Mouse (Mus musculus): ENCODE data around the gene Trip4. TPM values are rescaled to one million over a fixed set of nuclear protein-coding genes. Genes with fewer than 3 reads are reported as not detected.

The Trip4 gene
- total and polyA plus RNA-seq, 3 experiments: 13.4 to 13.5 TPM; not detected in 1

DNA sequence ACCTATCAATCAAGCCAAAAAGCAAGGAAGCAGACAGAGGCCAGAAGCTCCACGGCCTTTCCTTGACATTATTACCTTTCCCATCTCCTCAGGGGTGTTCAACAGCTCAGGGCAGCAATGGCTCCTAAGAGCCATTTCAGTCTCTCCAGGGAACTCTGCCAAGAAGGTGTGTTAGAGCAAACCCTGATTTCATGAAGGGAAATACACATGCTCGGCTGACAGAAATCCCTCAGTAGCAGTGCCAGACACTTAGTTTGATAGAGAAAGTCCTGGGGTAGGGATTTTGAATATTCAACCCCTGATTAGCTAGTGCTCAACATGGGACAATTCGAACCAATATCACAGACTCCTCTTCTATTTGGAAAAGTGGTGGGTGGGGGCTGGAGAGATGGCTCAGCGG is 117.5 kb downstream of the Trip4 start:
- Histone ChIP-seq H3K9ac (ENCODE audit: control insufficient read depth, low read depth, low read length, poor library complexity, severe bottlenecking) (no peak overlapping the region), H3K27ac (ENCODE audit: control insufficient read depth, low read depth, low read length) (no peak overlapping the region), H3K9me3 (replicated peaks; ENCODE audit: insufficient read depth, low read length) (no peaks in the 10 kb centered on the region), H3K36me3 (ENCODE audit: control insufficient read depth in 1 of 2, insufficient read depth in 2 of 2, low read length in 2 of 2) (peaks cover 0 to 26% of the 10 kb centered on the region in 2 experiments; a peak in 3 of 4 replicates), H3K27me3 (ENCODE audit: control insufficient read depth in 1 of 2, insufficient read depth in 2 of 2, low read length in 2 of 2) (no peaks in the 10 kb centered on the region), H3K4me1 (ENCODE audit: control insufficient read depth in 1 of 2, insufficient read depth in 2 of 2, low read length in 2 of 2) (peaks cover 15 to 21% of the 10 kb centered on the region in 2 experiments), H3K4me3 (ENCODE audit: control insufficient read depth in 1 of 2, insufficient read depth in 1 of 2, low read depth in 2 of 2, low read length in 2 of 2) (no peak overlapping the region), H3K79me2 (ENCODE audit: control insufficient read depth, insufficient read depth, low read length, poor library complexity) (peaks cover 14% of the 10 kb centered on the region)
- DNase-seq (ENCODE audit: low read depth, low spot score): no peak
- TF ChIP-seq MAX (IDR thresholded peaks at IDR 0.05; ENCODE audit: low read length) (no peak), CHD1 (IDR thresholded peaks at IDR 0.05; ENCODE audit: low read depth, low read length) (no peak), ZC3H11A (IDR thresholded peaks at IDR 0.05; ENCODE audit: low read depth, low read length) (no peak), POLR2AphosphoS2 (IDR thresholded peaks at IDR 0.05; ENCODE audit: low read length) (no peak), TCF12 (IDR thresholded peaks at IDR 0.05; ENCODE audit: low read depth, low read length) (no peak), ELF1 (IDR thresholded peaks at IDR 0.05; ENCODE audit: low read depth, low read length) (no peak), ZMIZ1 (IDR thresholded peaks at IDR 0.05; ENCODE audit: low read depth, low read length) (no peak), MEF2A (IDR thresholded peaks at IDR 0.05; ENCODE audit: extremely low read depth, insufficient replicate concordance, low read depth, low read length, poor library complexity, severe bottlenecking) (no peak), KAT2A (conservative IDR thresholded peaks at IDR 0.05; ENCODE audit: low read depth, low read length) (no peak), EP300 (IDR thresholded peaks at IDR 0.05; ENCODE audit: low read depth in 1 of 2, low read length in 2 of 2) (no peak), MXI1 (IDR thresholded peaks at IDR 0.05; ENCODE audit: low read depth, low read length) (no peak)

GRCm38 (mm10) chr9:65789788-65790187 is 118.8 kb downstream of the Trip4 start:
- Histone ChIP-seq H3K79me2 (ENCODE audit: control insufficient read depth, insufficient read depth, low read length, poor library complexity) (peaks cover 16% of the 10 kb centered on the region), H3K27me3 (ENCODE audit: control insufficient read depth in 1 of 2, insufficient read depth in 2 of 2, low read length in 2 of 2) (no peaks in the 10 kb centered on the region), H3K9ac (ENCODE audit: control insufficient read depth, low read depth, low read length, poor library complexity, severe bottlenecking) (no peak overlapping the region), H3K4me1 (ENCODE audit: control insufficient read depth in 1 of 2, insufficient read depth in 2 of 2, low read length in 2 of 2) (peaks cover 16 to 26% of the 10 kb centered on the region in 2 experiments), H3K36me3 (ENCODE audit: control insufficient read depth in 1 of 2, insufficient read depth in 2 of 2, low read length in 2 of 2) (peaks cover 0 to 31% of the 10 kb centered on the region in 2 experiments; a peak in 3 of 4 replicates), H3K27ac (ENCODE audit: control insufficient read depth, low read depth, low read length) (no peak overlapping the region), H3K9me3 (replicated peaks; ENCODE audit: insufficient read depth, low read length) (no peaks in the 10 kb centered on the region), H3K4me3 (ENCODE audit: control insufficient read depth in 1 of 2, insufficient read depth in 1 of 2, low read depth in 2 of 2, low read length in 2 of 2) (no peak overlapping the region)
- TF ChIP-seq ZNF384 (IDR thresholded peaks at IDR 0.05; ENCODE audit: low read depth, low read length) (no peak), SMC3 (IDR thresholded peaks at IDR 0.05; ENCODE audit: low read depth, low read length) (no peak), ZC3H11A (IDR thresholded peaks at IDR 0.05; ENCODE audit: low read depth, low read length) (no peak), TAL1 (IDR thresholded peaks at IDR 0.05; ENCODE audit: low read length) (no peak), NELFE (IDR thresholded peaks at IDR 0.05; ENCODE audit: low read depth, low read length) (no peak), RCOR1 (IDR thresholded peaks at IDR 0.05; ENCODE audit: low read depth, low read length) (no peak), NRF1 (IDR thresholded peaks at IDR 0.05; ENCODE audit: insufficient read depth, low read depth, low read length, poor library complexity, severe bottlenecking) (no peak), TCF12 (IDR thresholded peaks at IDR 0.05; ENCODE audit: low read depth, low read length) (no peak), RAD21 (IDR thresholded peaks at IDR 0.05; ENCODE audit: low read depth, low read length) (no peak), MXI1 (IDR thresholded peaks at IDR 0.05; ENCODE audit: low read depth, low read length) (no peak), USF1 (IDR thresholded peaks at IDR 0.05; ENCODE audit: low read depth, low read length) (no peak), MAFK (IDR thresholded peaks at IDR 0.05; ENCODE audit: borderline replicate concordance, low read depth, low read length) (no peak), SIN3A (IDR thresholded peaks at IDR 0.05; ENCODE audit: low read length) (no peak), MAZ (IDR thresholded peaks at IDR 0.05; ENCODE audit: low read depth, low read length) (no peak), HCFC1 (IDR thresholded peaks at IDR 0.05; ENCODE audit: low read depth, low read length) (no peak), EP300 (IDR thresholded peaks at IDR 0.05; ENCODE audit: low read depth in 1 of 2, low read length in 2 of 2) (no peak), KAT2A (conservative IDR thresholded peaks at IDR 0.05; ENCODE audit: low read depth, low read length) (no peak), BHLHE40 (IDR thresholded peaks at IDR 0.05; ENCODE audit: borderline replicate concordance, low read depth, low read length) (no peak), MYC (IDR thresholded peaks at IDR 0.05; ENCODE audit: low read depth, low read length) (no peak)
- no peak for DNase-seq (ENCODE audit: low read depth, low spot score)
